Mouse (Mus musculus) cortical plate, adult 2 months (tissue): ENCODE data around the gene Rnf183.

Experiments
- CTCF ChIP-seq: fragments of 200-500 bp; IDR thresholded peaks from 2 replicates; pipeline ENCODE4 v1.5.1; 2011; ENCODE audit warnings: mild to moderate bottlenecking, control low read depth, low read length; ENCODE audit not compliant: insufficient read depth; ENCODE audit errors: extremely low read depth
- POLR2A ChIP-seq: fragments of 200-500 bp; IDR thresholded peaks from 2 replicates; pipeline ENCODE4 v1.6.1; 2011; ENCODE audit warnings: mild to moderate bottlenecking, low read length, control low read depth; ENCODE audit not compliant: insufficient read depth; ENCODE audit errors: extremely low read depth

DNA sequence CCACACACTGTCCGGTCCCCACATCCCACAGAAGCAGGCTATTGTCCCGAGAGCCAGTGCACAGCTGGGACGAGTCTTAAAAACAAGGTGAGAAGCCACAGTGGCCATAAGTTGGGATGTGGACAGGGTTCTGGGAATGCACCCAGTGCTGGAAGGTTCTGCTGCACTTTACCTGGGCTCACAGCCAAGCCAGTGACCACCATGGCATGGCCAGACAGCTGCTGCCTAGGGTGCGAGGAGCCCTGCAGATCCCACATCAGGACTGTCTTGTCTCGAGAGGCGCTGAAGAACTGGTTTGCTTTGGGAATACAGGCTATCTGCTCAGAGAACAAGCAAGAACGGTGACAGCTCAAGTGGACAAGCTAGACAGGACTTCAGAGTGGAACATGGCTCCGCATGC, 25.3 kb upstream of the Rnf183 start:
- TF ChIP-seq POLR2A (no peak), CTCF (no peak)
